ENCODE assay signal across 8 mouse cellular contexts in genomic region chr11:120581490-120582267, GRCm38 (mm10). TPM values are rescaled to one million over a fixed set of nuclear protein-coding genes. Genes with fewer than 3 reads are reported as not detected.
A peak's percentile ranks its signal among the peaks of the same experiment; 100 is the strongest.
DNase-seq lines count a peak whose midpoint lies in the region; ATAC-seq lines count a peak whose summit lies in the region.

Arhgdia (minus strand) TSS chr11:120581624.

- H3K4me2 ChIP-seq in forebrain, embryonic 11.5 days (ENCODE audit: low read depth, low read length, severe bottlenecking): peak within 1 kb of the TSS; percentile 87
- H3K4me2 ChIP-seq in heart, embryonic 15.5 days: peak within 1 kb of the TSS; percentile 93
- peak within 1 kb of the TSS; percentile 90 for H3K4me2 ChIP-seq in liver, embryonic 13.5 days
- H3K4me2 ChIP-seq in stomach, embryonic 15.5 days: peak within 1 kb of the TSS; percentile 92

- H3K9ac ChIP-seq in forebrain, embryonic 11.5 days (ENCODE audit: low read length): peak within 1 kb of the TSS; percentile 80
- H3K9ac ChIP-seq in heart, embryonic 15.5 days: peak within 1 kb of the TSS; percentile 89
- peak within 1 kb of the TSS; percentile 91 for H3K9ac ChIP-seq in liver, embryonic 13.5 days
- peak within 1 kb of the TSS; percentile 70 for H3K9ac ChIP-seq in stomach, embryonic 15.5 days

- WGBS in forebrain, embryonic 11.5 days: 6% methylated on average over 69 of the region's 75 CpGs
- 4% methylated on average over 69 of the region's 75 CpGs for WGBS in heart, embryonic 15.5 days
- WGBS in liver, embryonic 13.5 days (ENCODE audit: insufficient replicate concordance): 3% methylated on average over 70 of the region's 75 CpGs
- 4% methylated on average over 70 of the region's 75 CpGs for whole genome bisulfite sequencing in stomach, embryonic 15.5 days

- H3K36me3 ChIP-seq in forebrain, embryonic 11.5 days (ENCODE audit: control insufficient read depth, insufficient read depth, low read length): peaks cover 28% of the 10 kb centered on the region
- H3K36me3 ChIP-seq in heart, embryonic 15.5 days: peaks cover 48% of the 10 kb centered on the region
- H3K36me3 ChIP-seq in liver, embryonic 13.5 days: peaks cover 63% of the 10 kb centered on the region
- peaks cover 38% of the 10 kb centered on the region for H3K36me3 ChIP-seq in stomach, embryonic 15.5 days

- H3K27me3 ChIP-seq in forebrain, embryonic 11.5 days (ENCODE audit: control insufficient read depth, insufficient read depth, low read length): no peaks in the 10 kb centered on the region
- no peaks in the 10 kb centered on the region for H3K27me3 ChIP-seq in heart, embryonic 15.5 days
- no peaks in the 10 kb centered on the region for H3K27me3 ChIP-seq in liver, embryonic 13.5 days
- H3K27me3 ChIP-seq in stomach, embryonic 15.5 days (replicated peaks): no peaks in the 10 kb centered on the region

- H3K9me3 ChIP-seq in forebrain, embryonic 11.5 days (ENCODE audit: control insufficient read depth, low read length): peaks cover 3% of the 10 kb centered on the region; the same call in 1 of the 2 replicates
- no peaks in the 10 kb centered on the region for H3K9me3 ChIP-seq in heart, embryonic 15.5 days (replicated peaks)
- no peaks in the 10 kb centered on the region for H3K9me3 ChIP-seq in liver, embryonic 13.5 days (replicated peaks)
- no peaks in the 10 kb centered on the region for H3K9me3 ChIP-seq in stomach, embryonic 15.5 days

- peak; percentile 94 for DNase-seq in CD4-positive, CD25-positive, alpha-beta regulatory T cell, adult 2 months (ENCODE audit: low read depth, low spot score)
- peak; percentile 63 for DNase-seq in c-Kit-negative CD71-positive TER-119-positive erythroid progenitor cells, embryonic 14.5 days (ENCODE audit: low read depth, low spot score)
- DNase-seq in forebrain, embryonic 11.5 days (ENCODE audit: low spot score): peak; percentile 95
- DNase-seq in kidney, postnatal 25 days: peak; percentile 86 to 94
- DNase-seq in liver, embryonic 13.5 days: peak; percentile 77
- DNase-seq in neural tube, embryonic 10.5 days (ENCODE audit: extremely low spot score, low spot score): peak; percentile 91

- H3K4me1 ChIP-seq in forebrain, embryonic 11.5 days (replicated peaks; ENCODE audit: control insufficient read depth, insufficient read depth, low read length): peaks cover 10% of the 10 kb centered on the region
- peaks cover 26% of the 10 kb centered on the region for H3K4me1 ChIP-seq in heart, embryonic 15.5 days (replicated peaks)
- peaks cover 52% of the 10 kb centered on the region for H3K4me1 ChIP-seq in liver, embryonic 13.5 days (replicated peaks)
- H3K4me1 ChIP-seq in stomach, embryonic 15.5 days: peaks cover 30% of the 10 kb centered on the region

- ATAC-seq in forebrain, embryonic 11.5 days (replicated peaks; ENCODE audit: low FRiP score): peak; percentile 63
- peak; percentile 62 for ATAC-seq in heart, embryonic 15.5 days (replicated peaks; ENCODE audit: insufficient number of reproducible peaks, insufficient read depth, low FRiP score, low read depth)
- ATAC-seq in liver, embryonic 13.5 days (ENCODE audit: low read depth): peak; percentile 55
- ATAC-seq in stomach, embryonic 15.5 days (ENCODE audit: insufficient read depth, low FRiP score, low read depth): peak; percentile 47; the same call in 1 of the 2 replicates

- peak within 1 kb of the TSS; percentile 84 for H3K27ac ChIP-seq in forebrain, embryonic 11.5 days (ENCODE audit: low read depth, low read length)
- H3K27ac ChIP-seq in heart, embryonic 15.5 days: peak within 1 kb of the TSS; percentile 91
- peak within 1 kb of the TSS; percentile 83 for H3K27ac ChIP-seq in liver, embryonic 13.5 days
- H3K27ac ChIP-seq in stomach, embryonic 15.5 days: peak within 1 kb of the TSS; percentile 90

- H3K4me3 ChIP-seq in forebrain, embryonic 11.5 days (ENCODE audit: low read depth, low read length): peak within 1 kb of the TSS; percentile 97
- peak within 1 kb of the TSS; percentile 71 for H3K4me3 ChIP-seq in heart, embryonic 15.5 days
- H3K4me3 ChIP-seq in liver, embryonic 13.5 days (replicated peaks): peak within 1 kb of the TSS; percentile 87
- H3K4me3 ChIP-seq in stomach, embryonic 15.5 days (replicated peaks): peak within 1 kb of the TSS; percentile 92

RNA-seq across cellular contexts. Expression of gene Arhgdia, which starts in this region (rescaled TPM):
- polyA plus RNA-seq in forebrain, embryonic 11.5 days (2014; fragmentation: Nextera tagmentation; extraction: Ambion mirVana): 621 and 667 TPM in 2 replicates
- 345 and 458 TPM in 2 replicates for polyA plus RNA-seq in heart, embryonic 15.5 days (2015; fragmentation: Nextera tagmentation; extraction: Ambion mirVana)
- polyA plus RNA-seq in liver, embryonic 13.5 days (2015; fragmentation: Nextera tagmentation; extraction: Ambion mirVana): 258 and 276 TPM in 2 replicates
- polyA plus RNA-seq in stomach, embryonic 15.5 days (2015; fragmentation: Nextera tagmentation; extraction: Ambion mirVana): 537 and 556 TPM in 2 replicates

Comparison
In these comparisons a context has a peak if more than half of its experiments do, and no peak if none do; other contexts are left out.
1. Peak in every context shown above with its lines: DNase-seq, ATAC-seq, H3K4me3 ChIP-seq and H3K27ac ChIP-seq.